Mouse (Mus musculus): ENCODE data around the gene Usp6nl. TPM values are rescaled to one million over a fixed set of nuclear protein-coding genes. Genes with fewer than 3 reads are reported as not detected.

The Usp6nl gene
- polyA plus RNA-seq, 2 experiments from 2014 or later, result 6.1 to 7.1 TPM

GRCm38 (mm10) chr2:6333570-6333969 is 11.1 kb downstream of the Usp6nl start:
- ATAC-seq, result no peak

- no peak for ATAC-seq
Observed at GRCm38 (mm10) chr2:6334011-6334410, 11.5 kb downstream of the Usp6nl start.

GRCm38 (mm10) chr2:6335032-6335735 is 12.7 kb downstream of the Usp6nl start:
- ATAC-seq, result no peak

- no peak for ATAC-seq
Observed at GRCm38 (mm10) chr2:6336013-6336412, 13.5 kb downstream of the Usp6nl start.

- no peak for ATAC-seq
Observed at GRCm38 (mm10) chr2:6336649-6337048, 14.2 kb downstream of the Usp6nl start.

GRCm38 (mm10) chr2:6337436-6337835 is 15.0 kb downstream of the Usp6nl start:
- ATAC-seq, result peak; percentile 81

- ATAC-seq, result peak; percentile 70
Observed at GRCm38 (mm10) chr2:6338031-6338629, 15.7 kb downstream of the Usp6nl start.

GRCm38 (mm10) chr2:6340439-6340838 is 18.0 kb downstream of the Usp6nl start:
- no peak for ATAC-seq

- no peak for ATAC-seq
Observed at GRCm38 (mm10) chr2:6341496-6341895, 19.0 kb downstream of the Usp6nl start.

- ATAC-seq, result no peak
Observed at GRCm38 (mm10) chr2:6349256-6350092, 27.0 kb downstream of the Usp6nl start.

- ATAC-seq, result no peak
Observed at GRCm38 (mm10) chr2:6350164-6350563, 27.7 kb downstream of the Usp6nl start.

- ATAC-seq, result peak; percentile 79
Observed at GRCm38 (mm10) chr2:6350931-6351695, 28.6 kb downstream of the Usp6nl start.

GRCm38 (mm10) chr2:6352541-6352971 is 30.1 kb downstream of the Usp6nl start:
- ATAC-seq, result peak; percentile 12

- peak; percentile 12 for ATAC-seq
Observed at GRCm38 (mm10) chr2:6353060-6353459, 30.6 kb downstream of the Usp6nl start.

- no peak for ATAC-seq
Observed at GRCm38 (mm10) chr2:6357306-6357705, 34.8 kb downstream of the Usp6nl start.

GRCm38 (mm10) chr2:6359645-6360044 is 37.2 kb downstream of the Usp6nl start:
- no peak for ATAC-seq

- ATAC-seq, result peak; percentile 65
Observed at GRCm38 (mm10) chr2:6363126-6363525, 40.7 kb downstream of the Usp6nl start.

- ATAC-seq, result no peak
Observed at GRCm38 (mm10) chr2:6363922-6364321, 41.5 kb downstream of the Usp6nl start.

- ATAC-seq, result no peak
Observed at GRCm38 (mm10) chr2:6366521-6366928, 44.1 kb downstream of the Usp6nl start.

- no peak for ATAC-seq
Observed at GRCm38 (mm10) chr2:6366973-6367372, 44.5 kb downstream of the Usp6nl start.

GRCm38 (mm10) chr2:6367497-6367896 is 45.0 kb downstream of the Usp6nl start:
- ATAC-seq, result no peak

- ATAC-seq, result no peak
Observed at GRCm38 (mm10) chr2:6374216-6374615, 51.7 kb downstream of the Usp6nl start.

- ATAC-seq, result peak; percentile 43
Observed at GRCm38 (mm10) chr2:6376071-6376470, 53.6 kb downstream of the Usp6nl start.

Data from activated CD4-positive, CD25-positive, alpha-beta regulatory T cell, adult 4 months (primary cell).